ENCODE assay signal across 19 mouse cellular contexts in the genomic region with DNA sequence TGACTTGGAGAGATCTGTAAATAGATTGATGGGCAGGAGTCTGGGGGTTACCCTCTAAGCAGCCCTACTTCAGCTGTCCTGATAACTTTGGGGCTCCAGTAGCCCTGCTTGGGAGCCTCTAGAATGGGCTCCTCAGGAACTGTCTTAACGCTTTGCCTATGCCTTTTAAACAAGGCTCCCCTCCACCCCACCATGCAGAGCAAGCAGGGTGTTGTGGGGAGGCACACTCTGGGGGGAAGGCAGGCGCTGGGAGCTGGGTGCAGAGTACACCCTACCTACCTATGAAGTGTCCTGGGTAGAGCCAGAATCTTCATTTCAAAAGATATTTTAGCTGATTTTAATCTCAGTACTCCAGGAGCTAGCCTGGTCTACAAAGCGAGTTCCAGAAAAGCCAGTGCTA. TPM values are rescaled to one million over a fixed set of nuclear protein-coding genes. Genes with fewer than 3 reads are reported as not detected.
DNase-seq lines count a peak whose midpoint lies in the region; ATAC-seq and TF ChIP-seq lines count a peak whose summit lies in the region.
"Had no signal": no experiment of that assay in that cellular context is flagged by ENCODE, and none has a peak within 500 bp of the region (broad histone marks: within the 10 kb centered on the region; RNA-seq: fewer than 3 reads in every experiment).

No protein-coding gene starts in this region.

- intact Hi-C loops in heart, postnatal 36 days (cut with DNase I) = no loop called here

- no peak for ATAC-seq in heart, postnatal 0 days (ENCODE audit: insufficient read depth, low read depth)
- ATAC-seq in midbrain, embryonic 16.5 days = no peak
- ATAC-seq in hindbrain, embryonic 16.5 days = no peak
- ATAC-seq: forebrain, embryonic 16.5 days had no signal

- H3K4me1 ChIP-seq in heart, postnatal 0 days (ENCODE audit: control insufficient read depth, insufficient read depth) = peaks cover 13% of the 10 kb centered on the region
- peaks cover 58% of the 10 kb centered on the region for H3K4me1 ChIP-seq in midbrain, embryonic 10.5 days
- H3K4me1 ChIP-seq in midbrain, embryonic 16.5 days (ENCODE audit: control insufficient read depth, insufficient read depth, low read length) = peaks cover 12% of the 10 kb centered on the region
- peaks cover 12% of the 10 kb centered on the region; the same call in 1 of the 2 replicates for H3K4me1 ChIP-seq in hindbrain, embryonic 16.5 days (ENCODE audit: control insufficient read depth, insufficient read depth, low read depth, low read length)

- WGBS in heart, postnatal 0 days = 87% methylated on average over 3 of the region's 3 CpGs
- 81% methylated on average over 3 of the region's 3 CpGs for WGBS in midbrain, embryonic 10.5 days
- 87% methylated on average over 3 of the region's 3 CpGs for WGBS in midbrain, embryonic 16.5 days
- 93% methylated on average over 3 of the region's 3 CpGs for WGBS in hindbrain, embryonic 16.5 days

- peak overlapping the region; percentile 5; the same call in 1 of the 2 replicates for H3K27ac ChIP-seq in heart, postnatal 0 days (ENCODE audit: low read depth)
- H3K27ac ChIP-seq in midbrain, embryonic 10.5 days (replicated peaks) = peak overlapping the region; percentile 28; the same call in 1 of the 2 replicates
- H3K27ac ChIP-seq in midbrain, embryonic 16.5 days (ENCODE audit: low read length) = no peak overlapping the region
- no peak overlapping the region for H3K27ac ChIP-seq in layer of hippocampus, adult 2 months
- no peak overlapping the region for H3K27ac ChIP-seq in hindbrain, embryonic 16.5 days (ENCODE audit: low read depth, low read length)
- H3K27ac ChIP-seq: embryonic facial prominence, embryonic 13.5 days; forebrain, embryonic 12.5 days; hindbrain, embryonic 14.5 days had no signal

- TF ChIP-seq CTCF in heart, postnatal 0 days (IDR thresholded peaks at IDR 0.05; ENCODE audit: low read depth) = no peak
- TF ChIP-seq CTCF in layer of hippocampus, adult 2 months (conservative IDR thresholded peaks at IDR 0.05) = no peak

- H3K36me3 ChIP-seq in heart, postnatal 0 days (replicated peaks; ENCODE audit: control insufficient read depth, insufficient read depth, low read length) = no peaks in the 10 kb centered on the region
- H3K36me3 ChIP-seq in midbrain, embryonic 10.5 days = no peaks in the 10 kb centered on the region
- no peaks in the 10 kb centered on the region for H3K36me3 ChIP-seq in midbrain, embryonic 16.5 days (ENCODE audit: control insufficient read depth, insufficient read depth, low read length)
- no peaks in the 10 kb centered on the region for H3K36me3 ChIP-seq in hindbrain, embryonic 16.5 days (ENCODE audit: control insufficient read depth, insufficient read depth, low read length)
- H3K36me3 ChIP-seq: embryonic facial prominence, embryonic 13.5 days; forebrain, embryonic 12.5 days had no signal

- no peaks in the 10 kb centered on the region for H3K27me3 ChIP-seq in heart, postnatal 0 days (ENCODE audit: control insufficient read depth, insufficient read depth, low read length)
- H3K27me3 ChIP-seq in midbrain, embryonic 10.5 days (ENCODE audit: low read depth, poor library complexity, severe bottlenecking) = peaks cover 8% of the 10 kb centered on the region
- no peaks in the 10 kb centered on the region for H3K27me3 ChIP-seq in midbrain, embryonic 16.5 days (ENCODE audit: control insufficient read depth, insufficient read depth, low read depth, low read length)
- H3K27me3 ChIP-seq in hindbrain, embryonic 16.5 days (replicated peaks; ENCODE audit: control insufficient read depth, insufficient read depth, low read length) = no peaks in the 10 kb centered on the region
- H3K27me3 ChIP-seq: embryonic facial prominence, embryonic 13.5 days; forebrain, embryonic 12.5 days had no signal

- TF ChIP-seq EP300 in heart, postnatal 0 days (IDR thresholded peaks at IDR 0.05; ENCODE audit: low read depth) = no peak

- no peak overlapping the region for H3K4me3 ChIP-seq in heart, postnatal 0 days (ENCODE audit: low read depth, low read length)
- no peak overlapping the region for H3K4me3 ChIP-seq in midbrain, embryonic 10.5 days
- H3K4me3 ChIP-seq in midbrain, embryonic 16.5 days (ENCODE audit: low read depth, low read length) = no peak overlapping the region
- H3K4me3 ChIP-seq in layer of hippocampus, adult 2 months = no peak overlapping the region
- no peak overlapping the region for H3K4me3 ChIP-seq in hindbrain, embryonic 16.5 days (ENCODE audit: low read length)
- H3K4me3 ChIP-seq: embryonic facial prominence, embryonic 13.5 days; forebrain, embryonic 12.5 days had no signal

- DNase-seq in heart, postnatal 0 days (ENCODE audit: low spot score) = no peak
- no peak for DNase-seq in heart, postnatal 36 days
- no peak for DNase-seq in midbrain, embryonic 10.5 days (ENCODE audit: low spot score)
- DNase-seq in thymus, postnatal 14 days = peak; percentile 67
- DNase-seq in thymus, postnatal 0 days (ENCODE audit: low spot score) = no peak
- no peak for DNase-seq in layer of hippocampus, adult 2 months (ENCODE audit: low spot score in 2 of 2)
- DNase-seq: cerebellum, adult 11-12 months; cerebellum, adult 9-10 months; cerebellum, postnatal 25 days; gastrocnemius, postnatal 10 days; heart, adult 18-20 months; heart, postnatal 4 days had no signal

- H3K4me2 ChIP-seq in heart, postnatal 0 days (ENCODE audit: low read depth, low read length) = no peak overlapping the region
- H3K4me2 ChIP-seq in midbrain, embryonic 16.5 days (ENCODE audit: low read length) = no peak overlapping the region
- no peak overlapping the region for H3K4me2 ChIP-seq in hindbrain, embryonic 16.5 days (ENCODE audit: low read length)
- H3K4me2 ChIP-seq: embryonic facial prominence, embryonic 13.5 days; forebrain, embryonic 12.5 days; heart, embryonic 11.5 days; hindbrain, embryonic 14.5 days had no signal

- H3K9me3 ChIP-seq in heart, postnatal 0 days (replicated peaks; ENCODE audit: control insufficient read depth, low read length) = no peaks in the 10 kb centered on the region
- no peaks in the 10 kb centered on the region for H3K9me3 ChIP-seq in midbrain, embryonic 10.5 days (replicated peaks)
- H3K9me3 ChIP-seq in midbrain, embryonic 16.5 days (replicated peaks; ENCODE audit: control insufficient read depth, low read length, poor library complexity, severe bottlenecking) = no peaks in the 10 kb centered on the region
- H3K9me3 ChIP-seq in hindbrain, embryonic 16.5 days (ENCODE audit: control insufficient read depth, low read length) = no peaks in the 10 kb centered on the region
- H3K9me3 ChIP-seq: embryonic facial prominence, embryonic 13.5 days; forebrain, embryonic 12.5 days had no signal

- no peak overlapping the region for H3K9ac ChIP-seq in heart, postnatal 0 days (replicated peaks; ENCODE audit: low read depth, low read length)
- H3K9ac ChIP-seq in midbrain, embryonic 16.5 days (ENCODE audit: low read depth, low read length) = no peak overlapping the region
- no peak overlapping the region for H3K9ac ChIP-seq in hindbrain, embryonic 16.5 days (ENCODE audit: low read depth, low read length)
- H3K9ac ChIP-seq: embryonic facial prominence, embryonic 13.5 days; forebrain, embryonic 12.5 days; hindbrain, embryonic 14.5 days had no signal

RNA-seq across cellular contexts. Expression of gene Hpcal1, which starts 47.2 kb away (rescaled TPM):
- 14.8 and 19.1 TPM in 2 replicates for total RNA-seq in heart, postnatal 0 days (2014; rRNA removed; ENCODE audit: low replicate concordance)
- polyA plus RNA-seq in heart, postnatal 0 days (2015; fragmentation: Nextera tagmentation; extraction: Ambion mirVana) = 21.9 and 22.5 TPM in 2 replicates
- total RNA-seq in heart, postnatal 36 days (2021) = 10 to 100 TPM; 18.7 to 24.7 TPM
- 41.0 and 41.9 TPM in 2 replicates for polyA plus RNA-seq in midbrain, embryonic 10.5 days (2016; fragmentation: Nextera tagmentation; extraction: Ambion mirVana)
- polyA plus RNA-seq in midbrain, embryonic 16.5 days (2015; fragmentation: Nextera tagmentation; extraction: Ambion mirVana) = 97.2 and 107 TPM in 2 replicates
- 145 and 152 TPM in 2 replicates for polyA plus RNA-seq in thymus, postnatal 0 days (2015; fragmentation: Nextera tagmentation; extraction: Ambion mirVana)
- 10 to 100 TPM; 54.3 to 64.6 TPM for total RNA-seq in layer of hippocampus, adult 2 months (2021)
- polyA plus RNA-seq in hindbrain, embryonic 16.5 days (2015; fragmentation: Nextera tagmentation; extraction: Ambion mirVana) = 150 and 167 TPM in 2 replicates

Comparison
In these comparisons a context has a peak if more than half of its experiments do, and no peak if none do; other contexts are left out.
1. H3K27ac ChIP-seq: peak in heart, postnatal 0 days (single experiment) and midbrain, embryonic 10.5 days (single experiment); none in midbrain, embryonic 16.5 days (single experiment), layer of hippocampus, adult 2 months (single experiment) and hindbrain, embryonic 16.5 days (single experiment).